Mouse (Mus musculus): Measurements from ENCODE around the gene 2010300C02Rik. TPM values are rescaled to one million over a fixed set of nuclear protein-coding genes. Genes with fewer than 3 reads are reported as not detected.

2010300C02Rik gene
- polyA plus RNA-seq, 1 experiment from 2014 or later: 7.2 TPM

DNA sequence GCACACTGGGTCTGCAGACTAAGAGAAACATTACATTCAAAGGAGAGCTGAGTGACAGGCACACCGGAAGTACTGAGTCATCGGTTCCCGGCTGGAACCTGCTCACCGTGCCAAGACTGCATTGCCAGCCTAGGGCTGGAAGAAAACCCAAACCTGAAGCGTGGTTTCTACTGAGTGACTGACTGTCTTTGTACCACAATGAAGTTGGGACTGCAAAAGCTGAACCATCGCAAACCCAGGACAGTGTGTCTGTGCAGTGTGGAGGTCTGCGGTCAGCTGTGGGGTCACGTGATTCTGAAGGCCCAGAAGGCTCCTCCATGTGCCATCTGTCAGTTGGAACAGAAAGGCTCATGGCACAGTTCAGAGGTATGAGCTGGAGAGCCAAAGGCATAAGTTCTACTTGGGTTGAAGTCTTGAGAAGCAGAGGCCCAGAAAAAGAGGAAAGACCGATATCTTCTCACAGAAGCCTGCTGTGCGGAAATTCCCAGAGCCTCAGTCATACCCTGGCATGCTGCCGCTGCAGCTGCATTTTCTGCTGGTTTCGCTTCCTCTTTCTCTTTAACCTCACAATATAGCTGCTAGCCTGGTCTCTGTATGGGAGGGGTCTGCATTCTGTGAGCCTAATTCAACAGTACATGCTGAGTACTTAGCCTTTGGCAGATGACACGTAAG lies 133.9 kb downstream of the 2010300C02Rik start:
- 74% methylated on average over 13 of the region's 13 CpGs for WGBS

DNA sequence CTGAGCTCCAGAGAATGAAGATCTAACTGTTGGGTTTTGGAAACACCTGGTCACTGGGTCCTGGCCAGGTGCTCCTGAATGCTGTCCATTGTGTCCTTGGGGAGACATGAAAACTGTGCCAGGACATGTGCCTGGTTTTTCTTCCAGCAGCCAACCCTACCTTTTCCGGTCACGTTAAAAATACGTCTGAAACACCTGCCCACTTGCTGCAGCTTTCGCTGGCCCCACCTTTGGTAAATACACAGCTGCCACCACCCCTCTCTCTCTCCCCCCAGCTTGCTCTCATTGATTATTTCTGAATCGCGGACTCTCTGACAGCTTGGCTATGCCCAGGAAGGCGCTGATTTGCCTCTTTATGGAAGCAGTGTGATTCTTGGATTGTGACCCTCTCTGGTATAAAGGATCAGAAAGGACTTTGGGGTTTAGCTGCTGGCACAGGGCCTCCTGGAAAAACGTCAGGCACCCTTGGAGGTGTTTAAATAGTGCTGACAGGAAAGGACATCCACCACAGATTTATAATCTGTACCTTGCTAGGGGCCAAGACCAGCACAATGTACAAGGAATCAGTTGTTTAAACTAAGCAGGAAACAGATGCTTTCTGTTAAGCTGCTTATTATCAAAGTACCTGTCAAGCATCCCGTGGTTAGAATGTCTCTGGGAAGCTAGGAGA lies 136.0 kb downstream of the 2010300C02Rik start:
- 10% methylated on average over 9 of the region's 9 CpGs for WGBS
- Histone ChIP-seq H3K9ac (ENCODE audit: low read depth, low read length) (no peak overlapping the region), H3K9me3 (ENCODE audit: control insufficient read depth) (no peaks in the 10 kb centered on the region), H3K27me3 (replicated peaks; ENCODE audit: control insufficient read depth, insufficient read depth, low read length) (no peaks in the 10 kb centered on the region), H3K4me3 (ENCODE audit: low read depth, low read length) (no peak overlapping the region), H3K4me2 (replicated peaks; ENCODE audit: low read depth) (no peak overlapping the region), H3K27ac (ENCODE audit: low read depth, low read length) (peak overlapping the region; percentile 54), H3K4me1 (replicated peaks; ENCODE audit: control insufficient read depth, insufficient read depth, low read length) (peaks cover 4% of the 10 kb centered on the region; the same call in 1 of the 2 replicates), H3K36me3 (ENCODE audit: control insufficient read depth, insufficient read depth) (no peaks in the 10 kb centered on the region; the same call in 1 of the 2 replicates)
- peak; percentile 78 for ATAC-seq
- no peak for TF ChIP-seq CTCF (IDR thresholded peaks at IDR 0.05; ENCODE audit: low read depth)

More for the DNA sequence above, 133.9 kb downstream of the 2010300C02Rik start:
- Histone ChIP-seq H3K4me3 (ENCODE audit: low read depth, low read length) (no peak overlapping the region), H3K4me1 (replicated peaks; ENCODE audit: control insufficient read depth, insufficient read depth, low read length) (peaks cover 4% of the 10 kb centered on the region; the same call in 1 of the 2 replicates), H3K9ac (ENCODE audit: low read depth, low read length) (no peak overlapping the region), H3K27ac (ENCODE audit: low read depth, low read length) (peak overlapping the region; percentile 21; the same call in 1 of the 2 replicates), H3K4me2 (replicated peaks; ENCODE audit: low read depth) (no peak overlapping the region), H3K9me3 (ENCODE audit: control insufficient read depth) (no peaks in the 10 kb centered on the region), H3K36me3 (ENCODE audit: control insufficient read depth, insufficient read depth) (no peaks in the 10 kb centered on the region), H3K27me3 (replicated peaks; ENCODE audit: control insufficient read depth, insufficient read depth, low read length) (no peaks in the 10 kb centered on the region)
- ATAC-seq: no peak
- no peak for TF ChIP-seq CTCF (IDR thresholded peaks at IDR 0.05; ENCODE audit: low read depth)

- Histone ChIP-seq H3K27ac (ENCODE audit: low read depth, low read length) (no peak overlapping the region), H3K4me2 (replicated peaks; ENCODE audit: low read depth) (no peak overlapping the region), H3K27me3 (replicated peaks; ENCODE audit: control insufficient read depth, insufficient read depth, low read length) (no peaks in the 10 kb centered on the region), H3K4me1 (replicated peaks; ENCODE audit: control insufficient read depth, insufficient read depth, low read length) (peaks cover 4% of the 10 kb centered on the region; the same call in 1 of the 2 replicates), H3K36me3 (ENCODE audit: control insufficient read depth, insufficient read depth) (no peaks in the 10 kb centered on the region; the same call in 1 of the 2 replicates), H3K9ac (ENCODE audit: low read depth, low read length) (no peak overlapping the region), H3K4me3 (ENCODE audit: low read depth, low read length) (no peak overlapping the region), H3K9me3 (ENCODE audit: control insufficient read depth) (no peaks in the 10 kb centered on the region)
- ATAC-seq: no peak
- WGBS: 80% methylated on average over 8 of the region's 8 CpGs
- no peak for TF ChIP-seq CTCF (IDR thresholded peaks at IDR 0.05; ENCODE audit: low read depth)
Observed at GRCm38 (mm10) chr1:37583167-37583566, 136.7 kb downstream of the 2010300C02Rik start.

DNA sequence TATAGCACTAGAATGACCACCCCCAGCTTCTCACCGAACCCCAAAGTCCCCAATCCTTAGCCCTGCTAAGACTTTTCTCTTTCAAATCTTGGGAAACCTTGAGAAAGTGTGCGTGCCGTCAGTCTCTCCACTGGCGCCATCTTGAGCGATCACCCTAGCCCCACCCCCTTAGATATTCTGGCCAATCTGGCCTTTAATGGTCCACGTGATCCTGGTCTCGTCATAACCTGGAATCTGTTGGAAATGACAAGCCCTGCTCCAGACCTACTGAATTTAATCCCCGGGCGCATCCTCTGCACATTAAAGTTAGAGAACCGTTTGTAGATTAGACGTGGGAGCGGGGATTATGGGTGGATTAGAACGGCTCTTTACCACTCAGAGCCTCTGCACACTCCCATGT lies 140.2 kb downstream of the 2010300C02Rik start:
- H3K4me1 ChIP-seq (replicated peaks; ENCODE audit: control insufficient read depth, insufficient read depth, low read length): peaks cover 4% of the 10 kb centered on the region; the same call in 1 of the 2 replicates
- TF ChIP-seq CTCF (IDR thresholded peaks at IDR 0.05; ENCODE audit: low read depth): no peak
- no peak overlapping the region for H3K4me3 ChIP-seq (ENCODE audit: low read depth, low read length)
- ATAC-seq: no peak
- WGBS: 95% methylated on average over 13 of the region's 13 CpGs
- no peaks in the 10 kb centered on the region for H3K27me3 ChIP-seq (replicated peaks; ENCODE audit: control insufficient read depth, insufficient read depth, low read length)
- H3K9ac ChIP-seq (ENCODE audit: low read depth, low read length): no peak overlapping the region
- H3K27ac ChIP-seq (ENCODE audit: low read depth, low read length): no peak overlapping the region
- no peak overlapping the region for H3K4me2 ChIP-seq (replicated peaks; ENCODE audit: low read depth)
- H3K9me3 ChIP-seq (ENCODE audit: control insufficient read depth): no peaks in the 10 kb centered on the region
- no peaks in the 10 kb centered on the region; the same call in 1 of the 2 replicates for H3K36me3 ChIP-seq (ENCODE audit: control insufficient read depth, insufficient read depth)

DNA sequence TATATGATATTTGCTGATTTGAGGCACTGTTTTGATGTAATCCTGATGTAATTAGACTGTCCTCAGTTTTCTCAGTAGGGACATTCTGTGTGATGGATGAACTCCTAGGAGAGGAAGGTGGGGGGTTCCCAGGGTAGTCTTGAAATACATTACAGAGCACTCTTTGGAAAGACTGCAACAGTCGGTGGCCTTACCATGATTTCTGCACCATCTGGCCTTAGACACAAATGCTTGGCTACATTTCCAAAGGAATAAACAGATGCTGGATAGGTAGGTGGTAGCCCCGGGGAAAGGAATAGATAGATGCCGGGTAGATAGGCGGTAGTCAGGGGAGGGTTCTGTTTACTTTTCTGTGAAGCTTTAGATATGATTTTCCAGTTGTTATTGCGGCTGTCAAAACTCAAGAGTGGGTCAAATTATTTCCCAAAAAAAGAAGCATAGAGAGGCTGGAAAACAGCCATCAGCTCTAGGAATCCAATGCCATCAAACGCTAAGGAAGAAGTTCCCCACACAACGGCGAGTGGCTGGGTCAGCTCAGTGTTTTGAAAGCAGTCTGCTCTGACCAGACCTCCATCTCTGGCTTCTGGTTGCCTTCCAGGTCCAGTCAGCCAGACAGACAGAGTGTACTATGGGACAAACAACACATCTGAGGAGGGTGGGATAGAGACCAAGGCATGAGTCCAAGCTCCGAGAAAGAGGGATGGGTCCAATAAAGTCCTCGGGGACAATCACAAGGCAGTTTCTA lies 147.2 kb downstream of the 2010300C02Rik start:
- H3K27me3 ChIP-seq (replicated peaks; ENCODE audit: control insufficient read depth, insufficient read depth, low read length): no peaks in the 10 kb centered on the region
- no peak overlapping the region for H3K9ac ChIP-seq (ENCODE audit: low read depth, low read length)
- no peak for ATAC-seq
- H3K27ac ChIP-seq (ENCODE audit: low read depth, low read length): peak overlapping the region; percentile 21; the same call in 1 of the 2 replicates
- WGBS: 38% methylated on average over 10 of the region's 10 CpGs
- H3K36me3 ChIP-seq (ENCODE audit: control insufficient read depth, insufficient read depth): no peaks in the 10 kb centered on the region
- H3K4me2 ChIP-seq (replicated peaks; ENCODE audit: low read depth): no peak overlapping the region
- H3K4me1 ChIP-seq (replicated peaks; ENCODE audit: control insufficient read depth, insufficient read depth, low read length): no peaks in the 10 kb centered on the region; the same call in 1 of the 2 replicates
- no peak for TF ChIP-seq CTCF (IDR thresholded peaks at IDR 0.05; ENCODE audit: low read depth)
- no peak overlapping the region for H3K4me3 ChIP-seq (ENCODE audit: low read depth, low read length)
- H3K9me3 ChIP-seq (ENCODE audit: control insufficient read depth): no peaks in the 10 kb centered on the region

GRCm38 (mm10) chr1:37568379-37568778 lies 151.5 kb downstream of the 2010300C02Rik start:
- no peak overlapping the region for H3K4me2 ChIP-seq (replicated peaks; ENCODE audit: low read depth)
- H3K27me3 ChIP-seq (replicated peaks; ENCODE audit: control insufficient read depth, insufficient read depth, low read length): no peaks in the 10 kb centered on the region
- peak; percentile 98 for ATAC-seq
- 36% methylated on average over 1 of the region's 1 CpGs for WGBS
- no peak overlapping the region for H3K4me3 ChIP-seq (ENCODE audit: low read depth, low read length)
- no peaks in the 10 kb centered on the region; the same call in 1 of the 2 replicates for H3K4me1 ChIP-seq (replicated peaks; ENCODE audit: control insufficient read depth, insufficient read depth, low read length)
- no peak overlapping the region for H3K9ac ChIP-seq (ENCODE audit: low read depth, low read length)
- H3K36me3 ChIP-seq (ENCODE audit: control insufficient read depth, insufficient read depth): no peaks in the 10 kb centered on the region
- H3K9me3 ChIP-seq (ENCODE audit: control insufficient read depth): no peaks in the 10 kb centered on the region
- peak overlapping the region; percentile 73 for H3K27ac ChIP-seq (ENCODE audit: low read depth, low read length)
- no peak for TF ChIP-seq CTCF (IDR thresholded peaks at IDR 0.05; ENCODE audit: low read depth)

All from intestine, postnatal 0 days (tissue).